Mouse (Mus musculus): ENCODE measurements around the gene Slc30a7. TPM values are rescaled to one million over a fixed set of nuclear protein-coding genes. Genes with fewer than 3 reads are reported as not detected.

Slc30a7 gene
- total and polyA plus RNA-seq, 3 experiments: 8.1 to 19.1 TPM; not detected in 1

DNA sequence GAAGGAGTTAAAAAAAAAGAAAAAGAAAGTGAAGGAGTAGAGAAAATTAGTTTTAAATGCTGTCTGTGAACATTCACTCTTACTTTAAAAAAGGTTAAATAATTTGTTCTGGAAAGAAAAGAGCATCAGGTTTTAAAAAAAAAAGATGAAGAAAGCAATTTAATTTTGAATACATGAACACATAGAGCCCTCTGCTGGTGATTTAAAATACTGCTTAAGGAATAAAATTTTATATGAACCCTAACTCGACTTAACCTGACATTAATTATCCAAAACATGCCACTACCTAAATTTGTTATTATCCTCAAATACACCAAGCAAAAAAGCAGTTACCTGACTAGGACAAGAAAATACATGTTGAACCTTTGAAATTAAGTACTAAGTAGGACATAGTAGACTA, 28.2 kb downstream of the Slc30a7 start:
- Histone ChIP-seq H3K4me3 (ENCODE audit: control insufficient read depth in 1 of 2, insufficient read depth in 1 of 2, low read depth in 2 of 2, low read length in 2 of 2) (no peak overlapping the region), H3K79me2 (ENCODE audit: control insufficient read depth, insufficient read depth, low read length, poor library complexity) (no peaks in the 10 kb centered on the region), H3K9me3 (replicated peaks; ENCODE audit: insufficient read depth, low read length) (no peaks in the 10 kb centered on the region), H3K36me3 (ENCODE audit: control insufficient read depth in 1 of 2, insufficient read depth in 2 of 2, low read length in 2 of 2) (peaks cover 0 to 17% of the 10 kb centered on the region in 2 experiments; a peak in 2 of 4 replicates), H3K9ac (ENCODE audit: control insufficient read depth, low read depth, low read length, poor library complexity, severe bottlenecking) (no peak overlapping the region), H3K27me3 (ENCODE audit: control insufficient read depth in 1 of 2, insufficient read depth in 2 of 2, low read length in 2 of 2) (no peaks in the 10 kb centered on the region), H3K4me1 (ENCODE audit: control insufficient read depth in 1 of 2, insufficient read depth in 2 of 2, low read length in 2 of 2) (no peaks in the 10 kb centered on the region), H3K27ac (ENCODE audit: control insufficient read depth, low read depth, low read length) (no peak overlapping the region)
- peak; percentile 58 for DNase-seq (ENCODE audit: low read depth, low spot score)
- no peak for TF ChIP-seq MAX (IDR thresholded peaks at IDR 0.05; ENCODE audit: low read length)
- peak; percentile 77 for TF ChIP-seq SMC3 (IDR thresholded peaks at IDR 0.05; ENCODE audit: low read depth, low read length)
- TF ChIP-seq JUND (IDR thresholded peaks at IDR 0.05; ENCODE audit: low read depth, low read length): no peak
- TF ChIP-seq CTCF (IDR thresholded peaks at IDR 0.05 in 2 of 3, conservative IDR thresholded peaks at IDR 0.05 in 1 of 3; ENCODE audit: control insufficient read depth in 1 of 3, insufficient read depth in 1 of 3, low read depth in 2 of 3, low read length in 3 of 3, poor library complexity in 1 of 3, severe bottlenecking in 1 of 3): peak in 2 of 3 experiments; percentile 51 to 64; a peak in 5 of 6 replicates
- TF ChIP-seq TAL1 (IDR thresholded peaks at IDR 0.05; ENCODE audit: low read length): no peak
- TF ChIP-seq RAD21 (IDR thresholded peaks at IDR 0.05; ENCODE audit: low read depth, low read length): peak; percentile 86
- peak; percentile 74 for TF ChIP-seq ZC3H11A (IDR thresholded peaks at IDR 0.05; ENCODE audit: low read depth, low read length)
- peak; percentile 95 for TF ChIP-seq ZNF384 (IDR thresholded peaks at IDR 0.05; ENCODE audit: low read depth, low read length)

GRCm38 (mm10) chr3:115974995-115975394, 32.2 kb downstream of the Slc30a7 start:
- no peak for TF ChIP-seq RCOR1 (IDR thresholded peaks at IDR 0.05; ENCODE audit: low read depth, low read length)

DNA sequence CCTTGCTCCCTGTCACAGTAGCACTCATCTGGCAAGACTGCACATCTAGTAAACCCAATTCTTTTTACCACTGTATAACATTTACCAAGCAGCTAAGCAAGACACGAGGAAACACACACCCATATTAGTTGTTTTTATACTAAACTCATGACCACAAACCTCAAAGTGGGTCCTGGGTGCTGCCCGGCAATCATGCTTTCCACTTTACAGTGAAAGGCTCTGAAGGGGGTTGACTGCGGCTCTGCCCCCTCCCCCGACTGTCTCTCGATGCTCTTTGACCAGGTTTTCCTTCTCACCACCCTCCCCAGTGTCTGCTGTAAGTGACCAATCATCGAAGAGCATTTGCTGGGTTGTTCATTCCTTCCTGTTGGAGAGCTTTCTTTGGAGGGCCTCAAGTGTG, 33.0 kb downstream of the Slc30a7 start:
- Histone ChIP-seq H3K27me3 (ENCODE audit: control insufficient read depth in 1 of 2, insufficient read depth in 2 of 2, low read length in 2 of 2) (no peaks in the 10 kb centered on the region), H3K4me3 (ENCODE audit: control insufficient read depth in 1 of 2, insufficient read depth in 1 of 2, low read depth in 2 of 2, low read length in 2 of 2) (no peak overlapping the region), H3K4me1 (ENCODE audit: control insufficient read depth in 1 of 2, insufficient read depth in 2 of 2, low read length in 2 of 2) (no peaks in the 10 kb centered on the region), H3K36me3 (ENCODE audit: control insufficient read depth in 1 of 2, insufficient read depth in 2 of 2, low read length in 2 of 2) (peaks cover 0 to 14% of the 10 kb centered on the region in 2 experiments; a peak in 2 of 4 replicates), H3K79me2 (ENCODE audit: control insufficient read depth, insufficient read depth, low read length, poor library complexity) (no peaks in the 10 kb centered on the region), H3K27ac (ENCODE audit: control insufficient read depth, low read depth, low read length) (no peak overlapping the region), H3K9ac (ENCODE audit: control insufficient read depth, low read depth, low read length, poor library complexity, severe bottlenecking) (no peak overlapping the region), H3K9me3 (replicated peaks; ENCODE audit: insufficient read depth, low read length) (no peaks in the 10 kb centered on the region)
- DNase-seq (ENCODE audit: low read depth, low spot score): no peak
- no peak for TF ChIP-seq GABPA (IDR thresholded peaks at IDR 0.05; ENCODE audit: low read depth, low read length)
- no peak for TF ChIP-seq TBP (IDR thresholded peaks at IDR 0.05; ENCODE audit: low read depth, low read length)
- TF ChIP-seq POLR2AphosphoS2 (IDR thresholded peaks at IDR 0.05; ENCODE audit: low read length): no peak
- no peak for TF ChIP-seq ETS1 (IDR thresholded peaks at IDR 0.05; ENCODE audit: low read depth, low read length)
- TF ChIP-seq TCF12 (IDR thresholded peaks at IDR 0.05; ENCODE audit: low read depth, low read length): no peak
- TF ChIP-seq GATA1 (IDR thresholded peaks at IDR 0.05; ENCODE audit: low read depth, low read length): no peak
- TF ChIP-seq JUND (IDR thresholded peaks at IDR 0.05; ENCODE audit: low read depth, low read length): no peak
- TF ChIP-seq MAZ (IDR thresholded peaks at IDR 0.05; ENCODE audit: low read depth, low read length): no peak
- TF ChIP-seq HCFC1 (IDR thresholded peaks at IDR 0.05; ENCODE audit: low read depth, low read length): no peak
- TF ChIP-seq CHD2 (IDR thresholded peaks at IDR 0.05; ENCODE audit: low read length): no peak
- TF ChIP-seq NELFE (IDR thresholded peaks at IDR 0.05; ENCODE audit: low read depth, low read length): no peak

More at GRCm38 (mm10) chr3:115974995-115975394, 32.2 kb downstream of the Slc30a7 start:
- Histone ChIP-seq H3K79me2 (ENCODE audit: control insufficient read depth, insufficient read depth, low read length, poor library complexity) (no peaks in the 10 kb centered on the region), H3K4me3 (ENCODE audit: control insufficient read depth in 1 of 2, insufficient read depth in 1 of 2, low read depth in 2 of 2, low read length in 2 of 2) (no peak overlapping the region), H3K4me1 (ENCODE audit: control insufficient read depth in 1 of 2, insufficient read depth in 2 of 2, low read length in 2 of 2) (no peaks in the 10 kb centered on the region), H3K9ac (ENCODE audit: control insufficient read depth, low read depth, low read length, poor library complexity, severe bottlenecking) (no peak overlapping the region), H3K9me3 (replicated peaks; ENCODE audit: insufficient read depth, low read length) (no peaks in the 10 kb centered on the region), H3K27ac (ENCODE audit: control insufficient read depth, low read depth, low read length) (no peak overlapping the region), H3K27me3 (ENCODE audit: control insufficient read depth in 1 of 2, insufficient read depth in 2 of 2, low read length in 2 of 2) (no peaks in the 10 kb centered on the region), H3K36me3 (ENCODE audit: control insufficient read depth in 1 of 2, insufficient read depth in 2 of 2, low read length in 2 of 2) (peaks cover 0 to 13% of the 10 kb centered on the region in 2 experiments; a peak in 2 of 4 replicates)
- no peak for DNase-seq (ENCODE audit: low read depth, low spot score)

Measured in MEL (cell line).